Mouse (Mus musculus): Measurements from ENCODE around the gene 4921539E11Rik.

4921539E11Rik gene

GRCm38 (mm10) chr4:103222854-103223253 lies 67.8 kb downstream of the 4921539E11Rik start:
- DNase-seq, result no peak

GRCm38 (mm10) chr4:103221789-103222188 lies 68.9 kb downstream of the 4921539E11Rik start:
- no peak for DNase-seq

GRCm38 (mm10) chr4:103219011-103219410 lies 71.7 kb downstream of the 4921539E11Rik start:
- no peak for DNase-seq

GRCm38 (mm10) chr4:103216046-103216445 lies 74.6 kb downstream of the 4921539E11Rik start:
- no peak for DNase-seq

- DNase-seq, result peak; percentile 81
Observed at GRCm38 (mm10) chr4:103214925-103215820, 75.5 kb downstream of the 4921539E11Rik start, which contains the start of gene Slc35d1. Gene Slc35d1 (minus strand): TSS chr4:103215164.

- DNase-seq, result peak; percentile 74
Observed at GRCm38 (mm10) chr4:103214498-103214924, 76.2 kb downstream of the 4921539E11Rik start.

GRCm38 (mm10) chr4:103213859-103214497 lies 76.7 kb downstream of the 4921539E11Rik start:
- DNase-seq, result no peak

GRCm38 (mm10) chr4:103208553-103208952 lies 82.1 kb downstream of the 4921539E11Rik start:
- no peak for DNase-seq

GRCm38 (mm10) chr4:103203646-103204045 lies 87.0 kb downstream of the 4921539E11Rik start:
- DNase-seq, result no peak

GRCm38 (mm10) chr4:103200046-103200445 lies 90.6 kb downstream of the 4921539E11Rik start:
- no peak for DNase-seq

GRCm38 (mm10) chr4:103199086-103199485 lies 91.6 kb downstream of the 4921539E11Rik start:
- no peak for DNase-seq

GRCm38 (mm10) chr4:103197401-103197800 lies 93.3 kb downstream of the 4921539E11Rik start:
- no peak for DNase-seq

GRCm38 (mm10) chr4:103192421-103192820 lies 98.2 kb downstream of the 4921539E11Rik start:
- DNase-seq, result no peak

GRCm38 (mm10) chr4:103188786-103189640 lies 101.7 kb downstream of the 4921539E11Rik start:
- no peak for DNase-seq
